Mouse (Mus musculus): ENCODE measurements around the gene Ubxn6.

GRCm38 (mm10) chr17:56066451-56066850, 8.4 kb downstream of the Ubxn6 start:
- TF ChIP-seq CTCF (IDR thresholded peaks at IDR 0.05; ENCODE audit: insufficient read depth, low read length) (no peak), POLR2A (IDR thresholded peaks at IDR 0.05; ENCODE audit: borderline replicate concordance, extremely low read depth, low read depth, low read length) (no peak)
